ENCODE assay signal across 1 mouse cellular context in the genomic region with DNA sequence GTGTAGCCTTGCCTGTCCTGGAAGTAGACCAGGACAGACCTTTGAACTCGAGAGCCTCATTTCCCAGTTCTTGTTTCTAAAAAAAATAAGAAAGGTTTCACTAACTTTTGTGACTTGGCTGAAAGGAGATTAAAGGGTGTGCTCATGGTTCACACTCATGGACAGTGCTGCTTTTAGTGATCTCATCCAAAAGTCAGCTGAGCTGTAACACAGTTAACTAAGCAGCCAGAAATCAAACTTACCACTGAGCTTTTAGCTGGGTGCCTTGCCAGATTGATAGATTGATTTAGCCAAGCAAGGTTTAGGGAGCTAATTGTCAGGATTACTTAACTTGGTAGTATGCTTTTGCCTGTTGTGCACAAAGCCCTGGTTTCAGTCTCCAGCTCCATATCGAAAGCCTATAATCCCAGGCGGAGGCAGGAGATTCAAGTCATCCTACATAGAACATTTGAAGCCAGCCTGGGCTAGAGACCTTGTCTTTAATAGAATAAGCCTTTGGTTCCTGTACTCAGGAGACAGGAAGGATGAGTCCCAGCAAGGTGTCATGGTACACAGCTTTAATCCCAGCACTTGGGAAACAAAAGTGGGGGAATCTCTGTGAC.
TF ChIP-seq lines count a peak whose summit lies in the region.

No protein-coding gene starts in this region.

TF ChIP-seq in CH12.LX, 34 proteins besides CTCF, POLR2A, EP300 and RAD21:
- TF ChIP-seq SIN3A (IDR thresholded peaks at IDR 0.05; ENCODE audit: low read length), result no peak
- no peak for TF ChIP-seq IRF4 (IDR thresholded peaks at IDR 0.05; ENCODE audit: low read depth, low read length)
- TF ChIP-seq KAT2A (IDR thresholded peaks at IDR 0.05; ENCODE audit: insufficient replicate concordance, low read length), result no peak
- TF ChIP-seq TCF12 (IDR thresholded peaks at IDR 0.05; ENCODE audit: low read depth, low read length), result no peak
- TF ChIP-seq ZC3H11A (IDR thresholded peaks at IDR 0.05; ENCODE audit: low read depth, low read length), result no peak
- TF ChIP-seq NELFE (IDR thresholded peaks at IDR 0.05; ENCODE audit: low read depth, low read length), result no peak
- no peak for TF ChIP-seq GABPA (IDR thresholded peaks at IDR 0.05; ENCODE audit: insufficient replicate concordance, low read depth, low read length)
- no peak for TF ChIP-seq MAZ (IDR thresholded peaks at IDR 0.05; ENCODE audit: low read depth, low read length)
- no peak for TF ChIP-seq JUN (IDR thresholded peaks at IDR 0.05; ENCODE audit: insufficient read depth, low read depth, low read length)
- TF ChIP-seq MAFK (IDR thresholded peaks at IDR 0.05; ENCODE audit: insufficient replicate concordance, low read length), result no peak
- no peak for TF ChIP-seq E2F4 (IDR thresholded peaks at IDR 0.05; ENCODE audit: insufficient replicate concordance, low read depth, low read length)
- TF ChIP-seq MEF2A (IDR thresholded peaks at IDR 0.05; ENCODE audit: borderline replicate concordance, low read depth, low read length), result no peak
- TF ChIP-seq RCOR1 (conservative IDR thresholded peaks at IDR 0.05; ENCODE audit: low read depth, low read length), result no peak
- TF ChIP-seq ELF1 (IDR thresholded peaks at IDR 0.05; ENCODE audit: low read depth, low read length), result no peak
TF ChIP-seq in CH12.LX: peak in this region for 0.
